Mouse (Mus musculus) MEL (cell line): ENCODE results near the gene Tmprss6. TPM values are rescaled to one million over a fixed set of nuclear protein-coding genes. Genes with fewer than 3 reads are reported as not detected.

Experiments
- DNase-seq: peaks from one replicate; pipeline ENCODE4 v3.0.0; 2011; ENCODE audit warnings: low read depth, low spot score
- H3K27ac ChIP-seq: 2 replicates; pipeline ENCODE4 v1.5.1; 2012; ENCODE audit warnings: low read depth, mild to moderate bottlenecking, control low read depth, low read length, moderate library complexity; ENCODE audit not compliant: control insufficient read depth
- H3K27me3 ChIP-seq, 2 experiments: fragments of 150-350 bp in 1 of 2; sonication (generic) in 1 of 2; 2 replicates each; pipeline ENCODE4 v1.6.1; 2012; ENCODE audit warnings: low read length in 2 of 2, mild to moderate bottlenecking in 2 of 2, improper control_type of control experiment in 1 of 2, moderate library complexity in 1 of 2; ENCODE audit not compliant: insufficient read depth in 2 of 2, control insufficient read depth in 1 of 2
- H3K36me3 ChIP-seq, 2 experiments: 2 replicates each; pipeline ENCODE4 v1.6.1; 2012 to 2014; ENCODE audit warnings: low read length in 2 of 2, improper control_type of control experiment in 1 of 2, inconsistent platforms in 1 of 2, mild to moderate bottlenecking in 1 of 2; ENCODE audit not compliant: insufficient read depth in 2 of 2, control insufficient read depth in 1 of 2
- H3K4me1 ChIP-seq, 2 experiments: fragments of 150-350 bp in 1 of 2; sonication (generic) in 1 of 2; 2 replicates each; pipeline ENCODE4 v1.6.1; 2012; ENCODE audit warnings: low read length in 2 of 2, improper control_type of control experiment in 1 of 2, mild to moderate bottlenecking in 1 of 2; ENCODE audit not compliant: insufficient read depth in 2 of 2, control insufficient read depth in 1 of 2
- H3K4me3 ChIP-seq, 2 experiments: fragments of 150-350 bp in 1 of 2; sonication (generic) in 1 of 2; 2 replicates each; pipeline ENCODE4 v1.5.1; 2012; ENCODE audit warnings: low read depth in 2 of 2, low read length in 2 of 2, mild to moderate bottlenecking in 2 of 2, moderate library complexity in 2 of 2, control low read depth in 1 of 2, improper control_type of control experiment in 1 of 2; ENCODE audit not compliant: control insufficient read depth in 1 of 2, insufficient read depth in 1 of 2
- H3K79me2 ChIP-seq: 2 replicates; pipeline ENCODE4 v1.6.1; 2012; ENCODE audit warnings: mild to moderate bottlenecking, low read length, moderate library complexity; ENCODE audit not compliant: control insufficient read depth, poor library complexity, insufficient read depth
- H3K9ac ChIP-seq: 2 replicates; pipeline ENCODE4 v1.6.1; 2012; ENCODE audit warnings: low read depth, mild to moderate bottlenecking, control low read depth, low read length, moderate library complexity; ENCODE audit not compliant: control insufficient read depth, poor library complexity, severe bottlenecking
- H3K9me3 ChIP-seq: fragments of 150-350 bp; sonication (generic); replicated peaks from 2 replicates; pipeline ENCODE4 v1.6.1; 2012; ENCODE audit warnings: mild to moderate bottlenecking, low read length, improper control_type of control experiment, moderate library complexity; ENCODE audit not compliant: insufficient read depth
- BHLHE40 ChIP-seq: IDR thresholded peaks from 2 replicates; pipeline ENCODE4 v1.6.1; 2012; ENCODE audit warnings: low read depth, mild to moderate bottlenecking, inconsistent platforms, low read length, improper control_type of control experiment, borderline replicate concordance
- CHD1 ChIP-seq: IDR thresholded peaks from 2 replicates; pipeline ENCODE4 v1.6.1; 2012; ENCODE audit warnings: low read depth, mild to moderate bottlenecking, inconsistent platforms, low read length, improper control_type of control experiment
- EP300 ChIP-seq, 2 experiments: IDR thresholded peaks; 2 replicates each; pipeline ENCODE4 v1.6.1; 2011; ENCODE audit warnings: improper control_type of control experiment in 2 of 2, low read length in 2 of 2, low read depth in 1 of 2, mild to moderate bottlenecking in 1 of 2
- GABPA ChIP-seq: IDR thresholded peaks from 2 replicates; pipeline ENCODE4 v1.6.1; 2012; ENCODE audit warnings: low read depth, mild to moderate bottlenecking, inconsistent platforms, low read length, improper control_type of control experiment, moderate library complexity
- KAT2A ChIP-seq: conservative IDR thresholded peaks from 2 replicates; pipeline ENCODE4 v1.6.1; 2012; ENCODE audit warnings: low read depth, low read length, improper control_type of control experiment, inconsistent platforms
- MAZ ChIP-seq: IDR thresholded peaks from 2 replicates; pipeline ENCODE4 v1.6.1; 2012; ENCODE audit warnings: low read depth, mild to moderate bottlenecking, inconsistent platforms, low read length, improper control_type of control experiment
- MEF2A ChIP-seq: IDR thresholded peaks from 2 replicates; pipeline ENCODE4 v1.6.1; 2014; ENCODE audit warnings: low read depth, mild to moderate bottlenecking, inconsistent platforms, low read length, improper control_type of control experiment; ENCODE audit not compliant: poor library complexity, insufficient replicate concordance, severe bottlenecking; ENCODE audit errors: extremely low read depth
- MXI1 ChIP-seq: IDR thresholded peaks from 2 replicates; pipeline ENCODE4 v1.6.1; 2011; ENCODE audit warnings: mild to moderate bottlenecking, low read depth, low read length, improper control_type of control experiment
- MYB ChIP-seq: IDR thresholded peaks from 2 replicates; pipeline ENCODE4 v1.6.1; 2011; ENCODE audit warnings: mild to moderate bottlenecking, low read depth, low read length, improper control_type of control experiment
- POLR2A ChIP-seq, 2 experiments: IDR thresholded peaks; 2 replicates each; pipeline ENCODE4 v1.6.1; 2011 to 2012; ENCODE audit warnings: low read length in 2 of 2, mild to moderate bottlenecking in 2 of 2, control low read depth in 1 of 2, improper control_type of control experiment in 1 of 2, low read depth in 1 of 2, moderate library complexity in 1 of 2; ENCODE audit not compliant: control insufficient read depth in 1 of 2, insufficient read depth in 1 of 2, poor library complexity in 1 of 2
- POLR2AphosphoS5 ChIP-seq: IDR thresholded peaks from 2 replicates; pipeline ENCODE4 v1.6.1; 2012; ENCODE audit warnings: low read depth, borderline replicate concordance, mild to moderate bottlenecking, inconsistent platforms, low read length, moderate library complexity, mixed read lengths
- RCOR1 ChIP-seq: IDR thresholded peaks from 2 replicates; pipeline ENCODE4 v1.6.1; 2012; ENCODE audit warnings: low read depth, mild to moderate bottlenecking, inconsistent platforms, low read length, improper control_type of control experiment
- SMC3 ChIP-seq: IDR thresholded peaks from 2 replicates; pipeline ENCODE4 v1.6.1; 2011; ENCODE audit warnings: low read depth, low read length, improper control_type of control experiment
- TBP ChIP-seq: IDR thresholded peaks from 2 replicates; pipeline ENCODE4 v1.8.0; 2011; ENCODE audit warnings: low read depth, low read length, improper control_type of control experiment
- TCF12 ChIP-seq: IDR thresholded peaks from 2 replicates; pipeline ENCODE4 v1.6.1; 2014; ENCODE audit warnings: low read depth, mild to moderate bottlenecking, inconsistent platforms, low read length, improper control_type of control experiment, moderate library complexity
- USF1 ChIP-seq: IDR thresholded peaks from 2 replicates; pipeline ENCODE4 v1.6.1; 2014; ENCODE audit warnings: low read depth, mild to moderate bottlenecking, inconsistent platforms, low read length, improper control_type of control experiment, moderate library complexity
- ZC3H11A ChIP-seq: IDR thresholded peaks from 2 replicates; pipeline ENCODE4 v1.6.1; 2012; ENCODE audit warnings: low read depth, mild to moderate bottlenecking, inconsistent platforms, low read length, improper control_type of control experiment
- polyA plus RNA-seq, 2 experiments: library from polyadenylated mRNA; stranded (reverse) in 1 of 2; unstranded in 1 of 2; fragments of >175 nt in 1 of 2; fragments of >200 nt in 1 of 2; gene quantifications; 2 replicates each; pipeline versions ENCODE4 v1.2.1 to v1.2.4; 2012; ENCODE audit warnings: low replicate concordance in 2 of 2, low read depth in 1 of 2; ENCODE audit not compliant: insufficient read length in 2 of 2, insufficient read depth in 1 of 2, missing spikeins in 1 of 2
- total RNA-seq: library from RNA; depleted of rRNA; stranded (reverse); fragments of 300-350 nt; gene quantifications from 2 replicates; pipeline ENCODE4 v1.2.3, GENCODE M21; 2012

Tmprss6 gene
- total and polyA plus RNA-seq, 3 experiments: 0.11 to 0.12 TPM; not detected in 1

- H3K9ac ChIP-seq: no peak overlapping the region
- DNase-seq: no peak
- H3K27ac ChIP-seq: no peak overlapping the region
- no peaks in the 10 kb centered on the region for H3K9me3 ChIP-seq
- H3K27me3 ChIP-seq: no peaks in the 10 kb centered on the region
- peaks cover 7 to 12% of the 10 kb centered on the region in 2 experiments for H3K4me1 ChIP-seq
- H3K36me3 ChIP-seq: peaks cover 0 to under 1% of the 10 kb centered on the region in 2 experiments; a peak in 2 of 4 replicates
- H3K79me2 ChIP-seq: no peaks in the 10 kb centered on the region; the same call in 1 of the 2 replicates
- TF ChIP-seq MYB (no peak), TBP (no peak), SMC3 (no peak), MXI1 (no peak), MAZ (no peak), POLR2A (IDR thresholded peaks at IDR 0.05; ENCODE audit: control insufficient read depth in 1 of 2, insufficient read depth in 1 of 2, low read depth in 1 of 2, low read length in 2 of 2, poor library complexity in 1 of 2) (no peak), POLR2AphosphoS5 (no peak), KAT2A (no peak), GABPA (no peak), BHLHE40 (no peak), RCOR1 (no peak), CHD1 (no peak), USF1 (no peak), MEF2A (no peak), TCF12 (no peak)
- H3K4me3 ChIP-seq: no peak overlapping the region
Measured at GRCm38 (mm10) chr15:78443857-78444256, 24.6 kb downstream of the Tmprss6 start.

DNA sequence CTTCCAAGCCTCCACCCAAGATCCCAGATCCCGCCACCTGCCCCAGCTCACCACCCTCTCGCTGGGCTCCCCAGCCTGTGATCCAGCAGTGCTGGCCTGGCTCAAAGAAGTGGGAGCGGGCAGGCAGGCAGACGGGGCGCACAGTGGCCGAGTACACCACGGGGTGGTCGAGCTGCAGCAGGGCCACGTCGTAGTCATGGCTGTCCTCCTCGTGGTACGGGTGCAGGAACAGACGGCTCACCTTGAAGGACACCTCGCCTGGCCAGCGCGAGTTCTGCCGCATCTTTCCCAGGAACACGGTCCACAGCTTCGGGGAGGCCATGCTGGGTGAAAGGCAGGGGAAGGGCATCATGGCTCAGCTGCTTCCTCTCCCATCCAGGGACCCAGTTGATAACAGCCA, 26.2 kb downstream of the Tmprss6 start:
- no peak overlapping the region for H3K4me3 ChIP-seq
- no peaks in the 10 kb centered on the region for H3K79me2 ChIP-seq
- H3K4me1 ChIP-seq: peaks cover 13 to 16% of the 10 kb centered on the region in 2 experiments
- H3K27ac ChIP-seq: no peak overlapping the region
- H3K27me3 ChIP-seq: no peaks in the 10 kb centered on the region
- no peak for DNase-seq
- H3K36me3 ChIP-seq: peaks cover 0 to 7% of the 10 kb centered on the region in 2 experiments; a peak in 2 of 4 replicates
- no peaks in the 10 kb centered on the region for H3K9me3 ChIP-seq
- H3K9ac ChIP-seq: no peak overlapping the region
- TF ChIP-seq EP300 (IDR thresholded peaks at IDR 0.05; ENCODE audit: low read depth in 1 of 2, low read length in 2 of 2) (no peak), ZC3H11A (no peak), GABPA (no peak)
- TF ChIP-seq, all 39 proteins: peak for 0
